Mouse (Mus musculus): ENCODE measurements around the gene Adcy1. TPM values are rescaled to one million over a fixed set of nuclear protein-coding genes. Genes with fewer than 3 reads are reported as not detected.

Gene Adcy1
- polyA plus RNA-seq, 1 experiment from 2014 or later: 0.89 TPM

DNA sequence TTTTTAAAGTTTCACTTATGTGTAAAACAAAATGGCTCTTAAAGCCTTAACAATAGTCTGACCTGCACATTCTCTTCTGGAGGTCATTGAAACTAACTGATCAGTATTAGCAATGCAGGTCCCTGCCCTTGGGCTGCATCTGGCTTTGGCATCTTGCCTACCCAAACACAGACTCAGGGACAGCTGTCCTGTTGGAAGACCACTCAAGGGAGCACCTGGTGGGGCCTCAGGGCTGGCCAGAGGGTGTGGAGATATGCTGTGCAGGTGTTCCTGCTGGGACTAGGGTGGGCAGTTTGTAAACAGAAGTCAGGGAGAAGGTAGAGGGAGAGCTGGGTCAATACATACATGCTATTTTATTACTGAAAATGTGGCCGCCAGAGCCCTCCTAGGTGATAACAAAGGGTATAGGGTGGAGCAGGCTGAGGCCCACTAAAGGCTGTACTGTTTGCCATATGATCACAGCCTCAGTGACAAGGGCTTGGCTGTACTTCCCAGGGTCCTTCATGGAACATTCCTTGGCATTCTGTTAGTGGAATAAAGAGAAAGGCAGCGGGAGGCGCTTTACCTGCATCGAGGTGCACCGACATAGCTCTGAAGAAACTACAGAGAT, 73.1 kb downstream of the Adcy1 start:
- no peaks in the 10 kb centered on the region for H3K4me1 ChIP-seq (replicated peaks)
- no peaks in the 10 kb centered on the region for H3K36me3 ChIP-seq
- no peak overlapping the region for H3K4me3 ChIP-seq (replicated peaks)
- no peak overlapping the region for H3K9ac ChIP-seq (replicated peaks)
- WGBS: 94% methylated on average over 5 of the region's 5 CpGs
- H3K4me2 ChIP-seq: no peak overlapping the region
- ATAC-seq (ENCODE audit: insufficient number of reproducible peaks, insufficient read depth, low FRiP score, low TSS enrichment, low read depth): no peak
- no peak overlapping the region for H3K27ac ChIP-seq
- H3K9me3 ChIP-seq: no peaks in the 10 kb centered on the region
- H3K27me3 ChIP-seq: no peaks in the 10 kb centered on the region

DNA sequence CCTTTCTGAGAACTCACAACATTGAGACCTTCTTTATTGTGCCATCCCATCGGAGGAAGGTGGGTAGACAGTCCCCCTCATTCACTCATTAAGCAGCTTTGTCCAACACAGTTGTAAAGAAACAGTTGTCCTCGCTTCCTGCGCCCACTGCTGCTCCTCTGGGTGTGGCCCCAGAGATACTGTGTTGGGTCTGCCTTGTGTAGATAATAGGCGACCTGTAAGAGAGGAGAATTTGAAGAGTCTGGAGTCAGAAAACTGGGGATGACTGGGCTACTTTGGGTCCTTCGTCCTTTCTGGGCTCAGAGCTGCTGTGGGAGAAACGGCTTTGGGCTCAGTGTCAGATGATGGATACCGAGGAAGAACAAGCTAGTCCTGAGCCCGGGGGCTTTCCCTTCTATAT, 75.1 kb downstream of the Adcy1 start:
- H3K4me2 ChIP-seq: no peak overlapping the region
- no peak overlapping the region for H3K9ac ChIP-seq (replicated peaks)
- 88% methylated on average over 8 of the region's 8 CpGs for WGBS
- H3K4me1 ChIP-seq (replicated peaks): peaks cover 11% of the 10 kb centered on the region
- no peak overlapping the region for H3K4me3 ChIP-seq (replicated peaks)
- ATAC-seq (ENCODE audit: insufficient number of reproducible peaks, insufficient read depth, low FRiP score, low TSS enrichment, low read depth): no peak
- H3K9me3 ChIP-seq: no peaks in the 10 kb centered on the region
- no peak overlapping the region for H3K27ac ChIP-seq
- no peaks in the 10 kb centered on the region for H3K36me3 ChIP-seq
- no peaks in the 10 kb centered on the region for H3K27me3 ChIP-seq

DNA sequence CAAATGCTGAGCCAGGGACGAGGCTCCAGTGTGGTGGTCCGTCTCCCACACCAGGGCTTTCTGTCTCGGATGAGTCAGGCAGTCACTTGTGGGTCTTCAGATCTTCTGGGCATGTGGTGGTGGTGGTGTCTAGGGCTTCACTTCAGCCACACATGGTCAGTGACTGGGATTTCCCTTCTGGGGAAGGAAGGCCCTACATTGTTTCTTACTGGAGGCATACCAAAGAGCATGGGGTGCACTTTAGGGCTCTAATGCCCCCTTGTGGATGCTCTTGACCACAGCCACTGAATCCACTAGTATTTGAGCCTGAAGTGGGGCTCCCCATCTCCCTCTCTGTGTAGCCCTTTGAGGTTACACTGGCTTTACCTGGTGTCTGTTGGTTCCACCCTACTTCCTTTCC, 77.2 kb downstream of the Adcy1 start:
- Histone ChIP-seq H3K4me2 (no peak overlapping the region), H3K27ac (no peak overlapping the region), H3K4me3 (replicated peaks) (no peak overlapping the region), H3K27me3 (no peaks in the 10 kb centered on the region), H3K4me1 (replicated peaks) (peaks cover 11% of the 10 kb centered on the region), H3K36me3 (no peaks in the 10 kb centered on the region), H3K9ac (replicated peaks) (no peak overlapping the region), H3K9me3 (no peaks in the 10 kb centered on the region)
- WGBS: 93% methylated on average over 3 of the region's 3 CpGs
- ATAC-seq (ENCODE audit: insufficient number of reproducible peaks, insufficient read depth, low FRiP score, low TSS enrichment, low read depth): no peak

DNA sequence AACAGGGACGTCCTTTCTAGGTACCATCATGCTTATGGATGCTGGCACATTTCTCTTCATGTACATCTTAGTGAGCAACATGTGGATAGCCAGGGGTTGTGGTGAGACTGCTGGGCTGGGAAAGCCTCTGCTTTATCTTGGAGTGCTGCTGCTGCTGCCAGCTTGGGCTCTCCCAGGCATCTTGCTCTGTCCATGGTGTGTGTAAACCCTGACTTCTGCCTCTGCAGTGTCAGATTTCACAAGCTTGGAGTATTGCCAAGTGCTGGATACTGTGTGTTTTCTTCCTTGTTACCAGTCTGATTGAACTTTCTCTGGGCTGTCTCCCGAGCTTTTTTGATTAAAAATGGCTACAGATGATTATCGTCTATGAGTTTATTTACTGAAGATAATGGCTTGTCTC, 79.4 kb downstream of the Adcy1 start:
- no peaks in the 10 kb centered on the region for H3K9me3 ChIP-seq
- H3K4me3 ChIP-seq (replicated peaks): no peak overlapping the region
- H3K36me3 ChIP-seq: no peaks in the 10 kb centered on the region
- H3K27me3 ChIP-seq: no peaks in the 10 kb centered on the region
- no peak overlapping the region for H3K4me2 ChIP-seq
- 0 out of 2 replicates have a peak overlapping the region, but pooled peaks have one; percentile 31 for H3K27ac ChIP-seq
- H3K9ac ChIP-seq (replicated peaks): no peak overlapping the region
- ATAC-seq (ENCODE audit: insufficient number of reproducible peaks, insufficient read depth, low FRiP score, low TSS enrichment, low read depth): peak; percentile 72; the same call in 1 of the 2 replicates
- peaks cover 11% of the 10 kb centered on the region for H3K4me1 ChIP-seq (replicated peaks)
- 40% methylated on average over 3 of the region's 3 CpGs for WGBS

DNA sequence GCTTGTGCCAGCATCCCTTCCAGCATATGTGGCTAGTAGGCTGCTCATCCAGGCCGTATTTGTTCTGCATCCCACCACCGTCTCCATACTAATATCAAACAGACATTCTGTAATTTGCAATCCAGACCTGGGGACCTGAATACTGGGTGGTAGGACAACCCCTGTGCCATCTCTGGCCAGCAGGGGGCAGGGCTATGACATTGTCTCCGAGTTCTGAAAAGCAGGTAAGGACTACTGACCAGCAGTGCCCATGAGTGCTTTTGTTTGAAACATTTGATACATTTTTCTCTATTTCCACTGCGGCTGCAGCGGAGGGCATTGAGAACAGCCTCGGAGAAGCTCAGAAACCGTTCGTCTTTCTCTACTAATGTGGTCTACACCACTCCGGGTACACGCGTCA, 81.1 kb downstream of the Adcy1 start:
- no peaks in the 10 kb centered on the region for H3K36me3 ChIP-seq
- H3K4me3 ChIP-seq (replicated peaks): no peak overlapping the region
- H3K9ac ChIP-seq (replicated peaks): no peak overlapping the region
- H3K9me3 ChIP-seq: no peaks in the 10 kb centered on the region
- peaks cover 11% of the 10 kb centered on the region for H3K4me1 ChIP-seq (replicated peaks)
- WGBS: 86% methylated on average over 11 of the region's 11 CpGs
- no peak overlapping the region for H3K4me2 ChIP-seq
- no peaks in the 10 kb centered on the region for H3K27me3 ChIP-seq
- ATAC-seq (ENCODE audit: insufficient number of reproducible peaks, insufficient read depth, low FRiP score, low TSS enrichment, low read depth): no peak
- no peak overlapping the region for H3K27ac ChIP-seq

DNA sequence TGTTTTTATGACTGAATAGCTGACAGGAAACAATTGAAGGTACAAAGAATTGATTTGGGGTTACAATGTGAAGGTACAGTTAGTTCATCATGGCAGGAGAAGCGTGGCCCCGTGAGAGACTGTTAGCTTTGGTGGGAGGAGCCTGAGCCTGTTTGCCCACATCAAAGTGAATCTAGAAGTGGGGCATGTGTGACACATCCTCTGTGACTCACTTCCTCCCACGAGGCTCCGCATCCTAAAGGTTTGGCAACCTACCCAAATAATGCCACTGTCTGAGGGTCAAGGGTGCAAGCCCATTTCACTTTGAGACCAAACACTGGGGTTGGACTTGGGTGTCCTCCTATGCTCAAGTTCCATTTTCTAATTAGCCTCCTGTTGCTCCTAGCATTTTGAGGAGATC, 81.9 kb downstream of the Adcy1 start:
- H3K4me3 ChIP-seq (replicated peaks): no peak overlapping the region
- H3K9me3 ChIP-seq: no peaks in the 10 kb centered on the region
- no peaks in the 10 kb centered on the region for H3K27me3 ChIP-seq
- H3K36me3 ChIP-seq: no peaks in the 10 kb centered on the region
- ATAC-seq (ENCODE audit: insufficient number of reproducible peaks, insufficient read depth, low FRiP score, low TSS enrichment, low read depth): no peak
- no peak overlapping the region for H3K4me2 ChIP-seq
- WGBS: 71% methylated on average over 4 of the region's 4 CpGs
- H3K27ac ChIP-seq: no peak overlapping the region
- H3K9ac ChIP-seq (replicated peaks): no peak overlapping the region
- H3K4me1 ChIP-seq (replicated peaks): peaks cover 16% of the 10 kb centered on the region

DNA sequence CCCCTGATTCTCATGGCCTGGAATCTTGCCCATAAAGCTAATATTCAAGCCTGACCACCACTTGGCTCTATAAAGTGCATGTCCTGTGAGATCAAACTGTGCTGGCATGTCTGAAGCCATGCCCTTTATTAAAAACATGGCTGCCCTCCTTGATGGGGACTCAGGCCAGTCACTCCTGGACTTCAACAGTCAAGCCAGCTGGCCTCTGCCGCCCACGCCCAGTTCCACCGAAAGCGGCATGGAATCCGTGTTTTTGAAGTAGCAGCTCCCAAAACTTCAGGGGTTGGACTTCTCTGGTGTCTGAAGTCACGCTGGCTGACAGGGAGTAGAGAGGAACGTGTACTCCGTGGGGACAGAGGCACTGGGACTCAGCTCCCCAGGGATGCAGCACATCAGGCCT, 84.2 kb downstream of the Adcy1 start:
- 89% methylated on average over 8 of the region's 8 CpGs for WGBS
- H3K36me3 ChIP-seq: no peaks in the 10 kb centered on the region
- H3K4me3 ChIP-seq (replicated peaks): no peak overlapping the region
- no peak overlapping the region for H3K4me2 ChIP-seq
- no peaks in the 10 kb centered on the region for H3K27me3 ChIP-seq
- H3K9me3 ChIP-seq: no peaks in the 10 kb centered on the region
- peaks cover 9% of the 10 kb centered on the region for H3K4me1 ChIP-seq (replicated peaks)
- H3K27ac ChIP-seq: no peak overlapping the region
- no peak overlapping the region for H3K9ac ChIP-seq (replicated peaks)
- ATAC-seq (ENCODE audit: insufficient number of reproducible peaks, insufficient read depth, low FRiP score, low TSS enrichment, low read depth): no peak

DNA sequence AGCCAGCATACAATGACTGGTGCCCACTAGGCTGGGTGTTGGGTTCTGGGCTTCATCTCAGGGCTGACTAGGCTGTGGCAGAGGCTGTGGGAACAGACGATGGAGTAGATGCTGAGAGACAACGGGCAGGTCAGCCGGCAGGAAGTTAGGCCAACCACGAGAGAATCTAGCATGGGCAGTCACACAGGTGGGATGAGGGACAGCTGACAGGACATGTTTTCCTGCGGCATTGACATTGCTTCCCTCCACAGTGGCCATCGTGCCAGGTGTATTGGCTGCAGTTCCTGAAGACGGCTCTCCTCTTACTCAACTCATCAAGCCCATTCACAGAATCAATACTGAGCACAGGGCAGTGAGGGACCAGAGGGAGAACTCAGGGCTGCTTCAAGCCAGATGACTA, 84.7 kb downstream of the Adcy1 start:
- Histone ChIP-seq H3K4me3 (replicated peaks) (no peak overlapping the region), H3K27ac (no peak overlapping the region), H3K9me3 (no peaks in the 10 kb centered on the region), H3K9ac (replicated peaks) (no peak overlapping the region), H3K4me2 (no peak overlapping the region), H3K27me3 (no peaks in the 10 kb centered on the region), H3K4me1 (replicated peaks) (peaks cover 5% of the 10 kb centered on the region; the same call in 1 of the 2 replicates), H3K36me3 (no peaks in the 10 kb centered on the region)
- WGBS: 90% methylated on average over 7 of the region's 7 CpGs
- ATAC-seq (ENCODE audit: insufficient number of reproducible peaks, insufficient read depth, low FRiP score, low TSS enrichment, low read depth): no peak

DNA sequence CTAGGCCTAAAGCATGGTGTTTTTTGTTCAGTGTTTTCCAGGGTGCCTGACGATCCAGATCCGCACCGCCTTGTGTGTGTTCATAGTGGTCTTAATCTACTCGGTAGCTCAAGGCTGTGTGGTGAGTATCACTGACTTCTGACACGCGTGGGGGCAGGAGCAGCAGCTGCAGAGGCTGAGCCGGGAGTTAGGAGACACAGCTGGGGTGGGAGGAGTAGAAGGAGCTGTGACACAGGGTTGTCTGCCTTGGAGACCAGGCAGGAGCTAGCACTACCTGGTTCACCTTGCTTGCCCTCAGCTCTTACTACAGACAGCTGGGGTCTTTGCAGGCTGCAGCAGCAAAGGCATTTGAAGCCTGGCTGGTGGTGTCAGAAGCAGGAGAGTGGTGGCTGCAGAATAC, 86.2 kb downstream of the Adcy1 start:
- H3K4me1 ChIP-seq (replicated peaks): peaks cover 5% of the 10 kb centered on the region; the same call in 1 of the 2 replicates
- H3K27ac ChIP-seq: no peak overlapping the region
- ATAC-seq (ENCODE audit: insufficient number of reproducible peaks, insufficient read depth, low FRiP score, low TSS enrichment, low read depth): no peak
- H3K36me3 ChIP-seq: no peaks in the 10 kb centered on the region
- H3K4me3 ChIP-seq (replicated peaks): no peak overlapping the region
- no peak overlapping the region for H3K4me2 ChIP-seq
- whole genome bisulfite sequencing: 69% methylated on average over 7 of the region's 7 CpGs
- no peaks in the 10 kb centered on the region for H3K27me3 ChIP-seq
- H3K9ac ChIP-seq (replicated peaks): no peak overlapping the region
- no peaks in the 10 kb centered on the region for H3K9me3 ChIP-seq

DNA sequence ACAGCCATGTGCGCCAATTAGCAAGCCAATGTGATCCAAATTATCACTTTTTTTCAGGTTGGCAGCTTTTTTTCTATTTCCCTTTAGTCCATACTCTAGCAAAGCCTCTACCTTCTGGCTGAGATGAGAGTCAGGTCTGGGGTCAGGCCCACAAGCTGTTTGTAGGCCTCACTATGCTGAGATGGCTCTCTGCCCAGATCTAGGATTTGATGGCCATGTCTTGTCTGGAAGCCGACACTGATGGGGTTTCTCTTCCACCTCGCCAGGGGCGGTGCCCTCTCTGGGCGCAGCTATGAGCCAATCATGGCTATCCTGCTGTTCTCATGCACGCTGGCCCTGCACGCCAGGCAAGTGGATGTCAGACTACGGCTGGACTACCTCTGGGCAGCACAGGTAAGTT, 87.2 kb downstream of the Adcy1 start:
- ATAC-seq (ENCODE audit: insufficient number of reproducible peaks, insufficient read depth, low FRiP score, low TSS enrichment, low read depth): no peak
- Histone ChIP-seq H3K9me3 (no peaks in the 10 kb centered on the region), H3K4me2 (no peak overlapping the region), H3K9ac (replicated peaks) (no peak overlapping the region), H3K27me3 (no peaks in the 10 kb centered on the region), H3K4me1 (replicated peaks) (peaks cover 5% of the 10 kb centered on the region; the same call in 1 of the 2 replicates), H3K36me3 (no peaks in the 10 kb centered on the region), H3K4me3 (replicated peaks) (no peak overlapping the region), H3K27ac (no peak overlapping the region)
- WGBS: 94% methylated on average over 8 of the region's 8 CpGs

DNA sequence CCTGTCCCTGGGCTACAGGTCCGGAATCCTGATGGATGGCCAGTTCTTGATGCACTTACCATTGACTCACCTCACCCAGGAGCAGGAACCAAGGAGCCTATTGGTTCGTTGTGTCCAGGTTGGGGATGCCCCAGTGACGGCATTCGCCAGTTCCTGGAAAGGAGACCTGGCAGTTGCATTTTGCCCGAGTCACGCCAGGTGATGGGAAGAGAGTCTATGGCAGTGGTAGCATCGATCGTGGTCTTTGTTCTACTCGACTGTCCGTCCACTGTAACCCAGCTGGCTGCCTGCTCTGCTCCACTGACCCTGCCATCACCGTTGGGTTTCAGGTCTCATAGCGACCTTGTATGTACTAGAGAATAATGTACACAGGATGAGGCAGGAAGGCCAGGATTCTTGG, 89.1 kb downstream of the Adcy1 start:
- H3K4me1 ChIP-seq (replicated peaks): peaks cover 5% of the 10 kb centered on the region; the same call in 1 of the 2 replicates
- H3K4me3 ChIP-seq (replicated peaks): no peak overlapping the region
- H3K9me3 ChIP-seq: no peaks in the 10 kb centered on the region
- H3K27me3 ChIP-seq: no peaks in the 10 kb centered on the region
- H3K27ac ChIP-seq: no peak overlapping the region
- H3K9ac ChIP-seq (replicated peaks): no peak overlapping the region
- no peaks in the 10 kb centered on the region for H3K36me3 ChIP-seq
- ATAC-seq (ENCODE audit: insufficient number of reproducible peaks, insufficient read depth, low FRiP score, low TSS enrichment, low read depth): no peak
- no peak overlapping the region for H3K4me2 ChIP-seq
- WGBS: 96% methylated on average over 12 of the region's 12 CpGs

DNA sequence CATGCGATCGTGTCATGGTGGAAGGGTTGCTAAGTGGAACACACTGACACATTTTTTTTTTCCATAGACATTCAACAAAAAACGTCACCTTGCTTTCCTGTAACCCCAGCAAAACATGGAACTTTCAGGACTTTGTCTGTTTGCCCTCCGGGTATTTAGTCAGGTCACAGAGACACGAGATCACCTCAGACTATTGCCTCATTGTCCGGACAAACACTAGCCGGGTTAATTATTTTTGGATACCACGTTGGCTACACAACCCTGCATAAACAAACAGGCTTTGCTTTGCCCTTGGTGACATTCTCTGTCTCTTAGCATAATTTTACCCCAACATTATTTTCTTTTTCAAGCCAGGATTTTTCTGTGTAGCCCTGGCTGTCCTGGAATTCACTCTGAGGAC, 89.8 kb downstream of the Adcy1 start:
- H3K36me3 ChIP-seq: no peaks in the 10 kb centered on the region
- peaks cover 5% of the 10 kb centered on the region; the same call in 1 of the 2 replicates for H3K4me1 ChIP-seq (replicated peaks)
- no peaks in the 10 kb centered on the region for H3K27me3 ChIP-seq
- H3K4me2 ChIP-seq: no peak overlapping the region
- H3K27ac ChIP-seq: no peak overlapping the region
- 80% methylated on average over 8 of the region's 8 CpGs for WGBS
- H3K9ac ChIP-seq (replicated peaks): no peak overlapping the region
- H3K9me3 ChIP-seq: no peaks in the 10 kb centered on the region
- H3K4me3 ChIP-seq (replicated peaks): no peak overlapping the region
- no peak for ATAC-seq (ENCODE audit: insufficient number of reproducible peaks, insufficient read depth, low FRiP score, low TSS enrichment, low read depth)

All from limb, embryonic 12.5 days (tissue).